Mouse (Mus musculus): ENCODE measurements at regions not wholly inside any gene's neighbourhood (a gene's known extent, or its start where the extent isn't known, plus 50 kb on each side); places are given as distances from the start of the nearest gene placed in this dataset.

- no peaks in the 10 kb centered on the region for H3K36me3 ChIP-seq (replicated peaks; ENCODE audit: control insufficient read depth, insufficient read depth, low read depth)
- no peak overlapping the region for H3K9ac ChIP-seq (replicated peaks)
- H3K9me3 ChIP-seq (ENCODE audit: control insufficient read depth, low read length), result no peaks in the 10 kb centered on the region
- no peak for TF ChIP-seq CTCF (IDR thresholded peaks at IDR 0.05; ENCODE audit: low read depth)
- TF ChIP-seq EP300 (IDR thresholded peaks at IDR 0.05; ENCODE audit: low read depth), result no peak
- no peak for DNase-seq (ENCODE audit: low read depth in 3 of 3, low spot score in 3 of 3)
- H3K27ac ChIP-seq, result no peak overlapping the region
- 57% methylated on average over 5 of the region's 5 CpGs for whole genome bisulfite sequencing (ENCODE audit: insufficient replicate concordance)
- no peaks in the 10 kb centered on the region for H3K27me3 ChIP-seq (ENCODE audit: control insufficient read depth, insufficient read depth, low read length)
- no peak overlapping the region for H3K4me3 ChIP-seq (ENCODE audit: insufficient read depth in 1 of 2, low read depth in 2 of 2, low read length in 2 of 2)
- H3K4me2 ChIP-seq (ENCODE audit: low read depth), result no peak overlapping the region
- ATAC-seq (ENCODE audit: insufficient read depth), result no peak
- no peaks in the 10 kb centered on the region for H3K4me1 ChIP-seq (replicated peaks; ENCODE audit: control insufficient read depth in 2 of 2, insufficient read depth in 2 of 2, low read length in 1 of 2)
These were observed 134.6 kb upstream of the Arglu1 start for GRCm38 (mm10) chr8:8824886-8825285.

- ATAC-seq (ENCODE audit: insufficient read depth) (no peak), DNase-seq (ENCODE audit: low read depth in 3 of 3, low spot score in 3 of 3) (no peak)
- no peak overlapping the region for H3K9ac ChIP-seq (replicated peaks)
- no peaks in the 10 kb centered on the region for H3K9me3 ChIP-seq (ENCODE audit: control insufficient read depth, low read length)
- no peak overlapping the region for H3K27ac ChIP-seq
- H3K27me3 ChIP-seq (ENCODE audit: control insufficient read depth, insufficient read depth, low read length), result no peaks in the 10 kb centered on the region
- no peaks in the 10 kb centered on the region for H3K36me3 ChIP-seq (replicated peaks; ENCODE audit: control insufficient read depth, insufficient read depth, low read depth)
- WGBS (ENCODE audit: insufficient replicate concordance), result 56% methylated on average over 6 of the region's 6 CpGs
- TF ChIP-seq EP300 (IDR thresholded peaks at IDR 0.05; ENCODE audit: low read depth) (no peak), CTCF (IDR thresholded peaks at IDR 0.05; ENCODE audit: low read depth) (no peak)
- H3K4me2 ChIP-seq (ENCODE audit: low read depth), result no peak overlapping the region
- H3K4me1 ChIP-seq (replicated peaks; ENCODE audit: control insufficient read depth in 2 of 2, insufficient read depth in 2 of 2, low read length in 1 of 2), result no peaks in the 10 kb centered on the region
- H3K4me3 ChIP-seq (ENCODE audit: insufficient read depth in 1 of 2, low read depth in 2 of 2, low read length in 2 of 2), result no peak overlapping the region
These were observed 130.8 kb upstream of the Arglu1 start for GRCm38 (mm10) chr8:8821119-8821518.

- H3K27me3 ChIP-seq (ENCODE audit: control insufficient read depth, insufficient read depth, low read length), result no peaks in the 10 kb centered on the region
- no peak for DNase-seq (ENCODE audit: low read depth in 3 of 3, low spot score in 3 of 3)
- H3K4me1 ChIP-seq (replicated peaks; ENCODE audit: control insufficient read depth in 2 of 2, insufficient read depth in 2 of 2, low read length in 1 of 2), result no peaks in the 10 kb centered on the region
- no peak overlapping the region for H3K4me3 ChIP-seq (ENCODE audit: insufficient read depth in 1 of 2, low read depth in 2 of 2, low read length in 2 of 2)
- no peak overlapping the region for H3K27ac ChIP-seq
- no peaks in the 10 kb centered on the region for H3K36me3 ChIP-seq (replicated peaks; ENCODE audit: control insufficient read depth, insufficient read depth, low read depth)
- no peak for TF ChIP-seq EP300 (IDR thresholded peaks at IDR 0.05; ENCODE audit: low read depth)
- no peak for TF ChIP-seq CTCF (IDR thresholded peaks at IDR 0.05; ENCODE audit: low read depth)
- no peak for ATAC-seq (ENCODE audit: insufficient read depth)
- H3K9me3 ChIP-seq (ENCODE audit: control insufficient read depth, low read length), result no peaks in the 10 kb centered on the region
- no peak overlapping the region for H3K9ac ChIP-seq (replicated peaks)
- no peak overlapping the region for H3K4me2 ChIP-seq (ENCODE audit: low read depth)
- 55% methylated on average over 6 of the region's 6 CpGs for WGBS (ENCODE audit: insufficient replicate concordance)
These were observed 130.3 kb upstream of the Arglu1 start for GRCm38 (mm10) chr8:8820614-8821013.

- no peaks in the 10 kb centered on the region for H3K9me3 ChIP-seq (ENCODE audit: control insufficient read depth, low read length)
- no peak overlapping the region for H3K27ac ChIP-seq
- H3K27me3 ChIP-seq (ENCODE audit: control insufficient read depth, insufficient read depth, low read length), result no peaks in the 10 kb centered on the region
- ATAC-seq (ENCODE audit: insufficient read depth) (no peak), DNase-seq (ENCODE audit: low read depth in 3 of 3, low spot score in 3 of 3) (no peak)
- H3K4me1 ChIP-seq (replicated peaks; ENCODE audit: control insufficient read depth in 2 of 2, insufficient read depth in 2 of 2, low read length in 1 of 2), result no peaks in the 10 kb centered on the region
- no peaks in the 10 kb centered on the region for H3K36me3 ChIP-seq (replicated peaks; ENCODE audit: control insufficient read depth, insufficient read depth, low read depth)
- TF ChIP-seq CTCF (IDR thresholded peaks at IDR 0.05; ENCODE audit: low read depth) (no peak), EP300 (IDR thresholded peaks at IDR 0.05; ENCODE audit: low read depth) (no peak)
- no peak overlapping the region for H3K4me3 ChIP-seq (ENCODE audit: insufficient read depth in 1 of 2, low read depth in 2 of 2, low read length in 2 of 2)
- WGBS (ENCODE audit: insufficient replicate concordance), result 60% methylated on average over 9 of the region's 9 CpGs
- no peak overlapping the region for H3K4me2 ChIP-seq (ENCODE audit: low read depth)
- no peak overlapping the region for H3K9ac ChIP-seq (replicated peaks)
These were observed 129.1 kb upstream of the Arglu1 start for GRCm38 (mm10) chr8:8819233-8819931.

DNA sequence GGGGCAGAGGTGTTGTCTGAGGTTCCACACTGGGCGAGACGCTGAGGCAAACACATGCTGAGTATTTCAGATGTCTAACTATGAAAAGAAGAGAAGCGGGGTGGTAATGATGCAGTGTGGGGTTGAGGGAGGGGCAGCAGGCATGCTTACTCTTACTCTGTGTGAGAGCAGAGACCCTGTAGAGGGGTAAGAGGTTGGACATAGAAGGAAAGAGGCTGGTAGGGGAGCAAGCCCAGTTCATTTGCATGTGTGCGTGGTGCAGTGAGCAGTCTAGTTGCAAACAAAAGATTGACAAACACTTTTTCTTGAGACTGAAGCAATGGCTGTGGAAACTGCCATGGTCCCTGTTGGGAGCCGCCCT, 122.5 kb upstream of the Arglu1 start:
- H3K27ac ChIP-seq, result no peak overlapping the region
- H3K9ac ChIP-seq (replicated peaks), result no peak overlapping the region
- ATAC-seq (ENCODE audit: insufficient read depth) (no peak), DNase-seq (ENCODE audit: low read depth in 3 of 3, low spot score in 3 of 3) (no peak)
- no peak overlapping the region for H3K4me3 ChIP-seq (ENCODE audit: insufficient read depth in 1 of 2, low read depth in 2 of 2, low read length in 2 of 2)
- H3K27me3 ChIP-seq (ENCODE audit: control insufficient read depth, insufficient read depth, low read length), result no peaks in the 10 kb centered on the region
- H3K4me1 ChIP-seq (replicated peaks; ENCODE audit: control insufficient read depth in 2 of 2, insufficient read depth in 2 of 2, low read length in 1 of 2), result no peaks in the 10 kb centered on the region
- 72% methylated on average over 5 of the region's 5 CpGs for WGBS (ENCODE audit: insufficient replicate concordance)
- H3K4me2 ChIP-seq (ENCODE audit: low read depth), result no peak overlapping the region
- TF ChIP-seq EP300 (IDR thresholded peaks at IDR 0.05; ENCODE audit: low read depth), result no peak
- TF ChIP-seq CTCF (IDR thresholded peaks at IDR 0.05; ENCODE audit: low read depth), result no peak
- H3K9me3 ChIP-seq (ENCODE audit: control insufficient read depth, low read length), result no peaks in the 10 kb centered on the region
- no peaks in the 10 kb centered on the region for H3K36me3 ChIP-seq (replicated peaks; ENCODE audit: control insufficient read depth, insufficient read depth, low read depth)
